19 mouse cellular contexts compared by ENCODE assay signal in genomic region chr3:153669737-153670435, GRCm38 (mm10). TPM values are rescaled to one million over a fixed set of nuclear protein-coding genes. Genes with fewer than 3 reads are reported as not detected.
A peak's percentile ranks its signal among the peaks of the same experiment; 100 is the strongest.
DNase-seq lines count a peak whose midpoint lies in the region; ATAC-seq lines count a peak whose summit lies in the region.
"Had no signal": no experiment of that assay in that cellular context is flagged by ENCODE, and none has a peak within 500 bp of the region (broad histone marks: within the 10 kb centered on the region; RNA-seq: fewer than 3 reads in every experiment).

No protein-coding gene starts in this region.

- H3K9me3 ChIP-seq in liver, embryonic 15.5 days (replicated peaks), result no peaks in the 10 kb centered on the region
- H3K9me3 ChIP-seq in liver, embryonic 11.5 days (ENCODE audit: control insufficient read depth, low read length), result no peaks in the 10 kb centered on the region
- no peaks in the 10 kb centered on the region for H3K9me3 ChIP-seq in kidney, embryonic 15.5 days (replicated peaks)
- H3K9me3 ChIP-seq in forebrain, embryonic 12.5 days, result no peaks in the 10 kb centered on the region
- H3K9me3 ChIP-seq: forebrain, embryonic 15.5 days; heart, embryonic 12.5 days; neural tube, embryonic 12.5 days had no signal

- H3K4me1 ChIP-seq in liver, embryonic 15.5 days (replicated peaks), result peaks cover 66% of the 10 kb centered on the region
- peaks cover 46% of the 10 kb centered on the region for H3K4me1 ChIP-seq in liver, embryonic 11.5 days (replicated peaks; ENCODE audit: control insufficient read depth, insufficient read depth, low read length)
- H3K4me1 ChIP-seq in kidney, embryonic 15.5 days, result peaks cover 62% of the 10 kb centered on the region
- H3K4me1 ChIP-seq in forebrain, embryonic 12.5 days, result peaks cover 15% of the 10 kb centered on the region
- H3K4me1 ChIP-seq: forebrain, embryonic 15.5 days had no signal

- 0 out of 2 replicates have a peak overlapping the region, but pooled peaks have one; percentile 26 for H3K27ac ChIP-seq in liver, embryonic 15.5 days (replicated peaks)
- no peak overlapping the region for H3K27ac ChIP-seq in liver, embryonic 11.5 days (ENCODE audit: low read depth, low read length)
- H3K27ac ChIP-seq in kidney, embryonic 15.5 days, result peak overlapping the region; percentile 65
- H3K27ac ChIP-seq in forebrain, embryonic 12.5 days, result no peak overlapping the region
- H3K27ac ChIP-seq: forebrain, embryonic 15.5 days; neural tube, embryonic 12.5 days had no signal

- ATAC-seq in liver, embryonic 15.5 days (ENCODE audit: insufficient read depth), result no peak
- ATAC-seq in liver, embryonic 11.5 days (replicated peaks; ENCODE audit: low FRiP score), result no peak
- ATAC-seq in kidney, embryonic 15.5 days (replicated peaks; ENCODE audit: low FRiP score), result no peak
- no peak for ATAC-seq in forebrain, embryonic 12.5 days (ENCODE audit: low FRiP score)
- ATAC-seq: activated CD4-positive, CD25-positive, alpha-beta regulatory T cell, adult 4 months; forebrain, embryonic 15.5 days; inflammation-experienced regulatory T-cells, adult 6 months had no signal

- H3K4me2 ChIP-seq in liver, embryonic 15.5 days, result no peak overlapping the region
- no peak overlapping the region for H3K4me2 ChIP-seq in liver, embryonic 11.5 days
- no peak overlapping the region for H3K4me2 ChIP-seq in kidney, embryonic 15.5 days
- H3K4me2 ChIP-seq in forebrain, embryonic 12.5 days, result no peak overlapping the region
- H3K4me2 ChIP-seq: forebrain, embryonic 15.5 days; heart, embryonic 12.5 days; neural tube, embryonic 12.5 days had no signal

- DNase-seq in adrenal gland, postnatal 36 days, result peak; percentile 5 to 27
- DNase-seq in adrenal gland, postnatal 4 days (ENCODE audit: low spot score in 2 of 2), result no peak
- DNase-seq in liver, embryonic 11.5 days (ENCODE audit: low spot score), result no peak
- no peak for DNase-seq in embryo, embryonic 9.5 days (ENCODE audit: extremely low spot score)
- DNase-seq: cerebellum, postnatal 14 days; embryo, embryonic 11 days; layer of hippocampus, adult 9-11 months; lung, adult 2 months; lung, postnatal 36 days; right cerebral cortex, postnatal 25 days had no signal

- no peak overlapping the region for H3K9ac ChIP-seq in liver, embryonic 15.5 days
- no peak overlapping the region for H3K9ac ChIP-seq in liver, embryonic 11.5 days (ENCODE audit: low read depth, low read length)
- H3K9ac ChIP-seq in kidney, embryonic 15.5 days, result no peak overlapping the region
- no peak overlapping the region for H3K9ac ChIP-seq in forebrain, embryonic 12.5 days
- H3K9ac ChIP-seq: forebrain, embryonic 15.5 days; heart, embryonic 12.5 days; neural tube, embryonic 12.5 days had no signal

- no peak overlapping the region for H3K4me3 ChIP-seq in liver, embryonic 15.5 days (replicated peaks)
- H3K4me3 ChIP-seq in liver, embryonic 11.5 days (ENCODE audit: low read depth, low read length), result no peak overlapping the region
- no peak overlapping the region for H3K4me3 ChIP-seq in kidney, embryonic 15.5 days (replicated peaks)
- H3K4me3 ChIP-seq in forebrain, embryonic 12.5 days (replicated peaks), result no peak overlapping the region
- H3K4me3 ChIP-seq: forebrain, embryonic 15.5 days; heart, embryonic 12.5 days; neural tube, embryonic 12.5 days had no signal

- 84% methylated on average over 13 of the region's 13 CpGs for WGBS in liver, embryonic 15.5 days (ENCODE audit: insufficient replicate concordance)
- 88% methylated on average over 13 of the region's 13 CpGs for WGBS in liver, embryonic 11.5 days
- 79% methylated on average over 13 of the region's 13 CpGs for WGBS in kidney, embryonic 15.5 days
- 92% methylated on average over 13 of the region's 13 CpGs for WGBS in forebrain, embryonic 12.5 days

- H3K27me3 ChIP-seq in liver, embryonic 15.5 days, result no peaks in the 10 kb centered on the region
- H3K27me3 ChIP-seq in liver, embryonic 11.5 days (replicated peaks; ENCODE audit: control insufficient read depth, insufficient read depth, low read length), result no peaks in the 10 kb centered on the region
- H3K27me3 ChIP-seq in kidney, embryonic 15.5 days, result no peaks in the 10 kb centered on the region
- no peaks in the 10 kb centered on the region for H3K27me3 ChIP-seq in forebrain, embryonic 12.5 days
- H3K27me3 ChIP-seq: CH12.LX; forebrain, embryonic 15.5 days; heart, embryonic 12.5 days; neural tube, embryonic 12.5 days had no signal

- H3K36me3 ChIP-seq in liver, embryonic 15.5 days (replicated peaks), result no peaks in the 10 kb centered on the region
- no peaks in the 10 kb centered on the region for H3K36me3 ChIP-seq in liver, embryonic 11.5 days (ENCODE audit: control insufficient read depth, insufficient read depth, low read length)
- no peaks in the 10 kb centered on the region for H3K36me3 ChIP-seq in kidney, embryonic 15.5 days
- no peaks in the 10 kb centered on the region for H3K36me3 ChIP-seq in forebrain, embryonic 12.5 days (replicated peaks)
- H3K36me3 ChIP-seq: forebrain, embryonic 15.5 days; heart, embryonic 12.5 days; neural tube, embryonic 12.5 days had no signal

RNA-seq across cellular contexts. Expression of gene St6galnac3, which starts 55.1 kb away (rescaled TPM):
- total RNA-seq in adrenal gland, postnatal 36 days (2021), result 10 to 100 TPM; 11.8 to 20.8 TPM
- total RNA-seq in adrenal gland, postnatal 4 days (2021), result 10 to 100 TPM; 22.0 to 25.9 TPM
- polyA plus RNA-seq in liver, embryonic 15.5 days (2015; fragmentation: Nextera tagmentation; extraction: Ambion mirVana), result 10.1 and 10.2 TPM in 2 replicates
- 21.8 and 27.2 TPM in 2 replicates for polyA plus RNA-seq in liver, embryonic 11.5 days (2014; fragmentation: Nextera tagmentation; extraction: Ambion mirVana)
- 65.2 and 65.5 TPM in 2 replicates for polyA plus RNA-seq in kidney, embryonic 15.5 days (2015; fragmentation: Nextera tagmentation; extraction: Ambion mirVana)
- polyA plus RNA-seq in forebrain, embryonic 12.5 days (2016; fragmentation: Nextera tagmentation; extraction: Ambion mirVana), result 22.7 and 26.9 TPM in 2 replicates

Comparison
In these comparisons a context has a peak if more than half of its experiments do, and no peak if none do; other contexts are left out.
1. DNase-seq: peak in adrenal gland, postnatal 36 days (2 of 2); none in adrenal gland, postnatal 4 days (0 of 2), liver, embryonic 11.5 days (single experiment) and embryo, embryonic 9.5 days (single experiment).
2. H3K27ac ChIP-seq: peak in liver, embryonic 15.5 days (single experiment) and kidney, embryonic 15.5 days (single experiment); none in liver, embryonic 11.5 days (single experiment) and forebrain, embryonic 12.5 days (single experiment).